Mouse (Mus musculus) monocyte, adult 2 months (primary cell): ENCODE results near the gene Slc25a42.
"Not testable (repeated sequence)": the region's sequence is repeated elsewhere in the genome, so short reads cannot be mapped to it uniquely, and the experiment has no call there.

Source experiments
- DNase-seq, 2 experiments: peaks; one replicate each; pipeline ENCODE4 v3.0.0; 2022; ENCODE audit warnings: low spot score in 2 of 2, low read depth in 1 of 2

The Slc25a42 gene

GRCm38 (mm10) chr8:70216161-70216560 lies 4.1 kb upstream of the Slc25a42 start:
- not testable (repeated sequence) for DNase-seq

- no peak for DNase-seq
Observed at GRCm38 (mm10) chr8:70215092-70215491, 3.0 kb upstream of the Slc25a42 start.

GRCm38 (mm10) chr8:70214411-70214810 lies 2.3 kb upstream of the Slc25a42 start:
- no peak for DNase-seq

GRCm38 (mm10) chr8:70211726-70212111 lies 386 bp downstream of the Slc25a42 start:
- DNase-seq = peak in 1 of 2 experiments; percentile 9

GRCm38 (mm10) chr8:70211275-70211674 lies 830 bp downstream of the Slc25a42 start:
- no peak for DNase-seq

- DNase-seq = no peak
Observed at GRCm38 (mm10) chr8:70210538-70210937, 1.6 kb downstream of the Slc25a42 start.

GRCm38 (mm10) chr8:70208130-70208529 lies 4.0 kb downstream of the Slc25a42 start:
- no peak for DNase-seq

GRCm38 (mm10) chr8:70204757-70205156 lies 7.3 kb downstream of the Slc25a42 start:
- no peak for DNase-seq

- no peak for DNase-seq
Observed at GRCm38 (mm10) chr8:70203072-70203471, 9.0 kb downstream of the Slc25a42 start.

- no peak for DNase-seq
Observed at GRCm38 (mm10) chr8:70201417-70201816, 10.7 kb downstream of the Slc25a42 start.

- no peak for DNase-seq
Observed at GRCm38 (mm10) chr8:70200098-70200681, 11.9 kb downstream of the Slc25a42 start.

GRCm38 (mm10) chr8:70197603-70198002 lies 14.5 kb downstream of the Slc25a42 start:
- DNase-seq = no peak

GRCm38 (mm10) chr8:70195762-70196161 lies 16.3 kb downstream of the Slc25a42 start:
- no peak for DNase-seq

GRCm38 (mm10) chr8:70194191-70194590 lies 17.9 kb downstream of the Slc25a42 start:
- DNase-seq = no peak

- DNase-seq = no peak
Observed at GRCm38 (mm10) chr8:70193238-70193637, 18.9 kb downstream of the Slc25a42 start.

- DNase-seq = no peak
Observed at GRCm38 (mm10) chr8:70188707-70189106, 23.4 kb downstream of the Slc25a42 start.

- DNase-seq = no peak
Observed at GRCm38 (mm10) chr8:70183194-70183593, 28.9 kb downstream of the Slc25a42 start.

- DNase-seq = no peak
Observed at GRCm38 (mm10) chr8:70181903-70182252, 30.2 kb downstream of the Slc25a42 start.

GRCm38 (mm10) chr8:70181212-70181902 lies 30.7 kb downstream of the Slc25a42 start:
- no peak for DNase-seq

GRCm38 (mm10) chr8:70179082-70179481 lies 33.0 kb downstream of the Slc25a42 start:
- DNase-seq = no peak

- DNase-seq = no peak
Observed at GRCm38 (mm10) chr8:70178231-70178630, 33.9 kb downstream of the Slc25a42 start.

- no peak for DNase-seq
Observed at GRCm38 (mm10) chr8:70174079-70174478, 38.0 kb downstream of the Slc25a42 start.

- DNase-seq = no peak
Observed at GRCm38 (mm10) chr8:70173320-70173719, 38.8 kb downstream of the Slc25a42 start.
